Mouse (Mus musculus): ENCODE results near the gene Btn1a1. TPM values are rescaled to one million over a fixed set of nuclear protein-coding genes. Genes with fewer than 3 reads are reported as not detected.
A peak's percentile ranks its signal among the peaks of the same experiment; 100 is the strongest.

Btn1a1 gene
- polyA plus RNA-seq, 1 experiment from 2014 or later = 0.11 TPM

- WGBS = 65% methylated on average over 16 of the region's 16 CpGs
- no peaks in the 10 kb centered on the region for H3K36me3 ChIP-seq (ENCODE audit: insufficient read depth, low read length)
- no peak for ATAC-seq (ENCODE audit: low FRiP score, low TSS enrichment)
- no peaks in the 10 kb centered on the region for H3K9me3 ChIP-seq (ENCODE audit: low read length)
- H3K4me2 ChIP-seq (replicated peaks; ENCODE audit: low read depth, low read length) = no peak overlapping the region
- no peak overlapping the region for H3K27ac ChIP-seq (ENCODE audit: low read length)
- H3K4me3 ChIP-seq (ENCODE audit: low read length) = no peak overlapping the region
- H3K9ac ChIP-seq (replicated peaks; ENCODE audit: low read length) = no peak overlapping the region
- H3K27me3 ChIP-seq (ENCODE audit: insufficient read depth, low read length) = no peaks in the 10 kb centered on the region
- peaks cover 13% of the 10 kb centered on the region for H3K4me1 ChIP-seq (ENCODE audit: insufficient read depth, low read length)
Measured at GRCm38 (mm10) chr13:23428166-23428993, 37.3 kb downstream of the Btn1a1 start.

GRCm38 (mm10) chr13:23427401-23427910, 38.2 kb downstream of the Btn1a1 start:
- WGBS = 65% methylated on average over 10 of the region's 10 CpGs
- H3K4me2 ChIP-seq (replicated peaks; ENCODE audit: low read depth, low read length) = no peak overlapping the region
- no peak for ATAC-seq (ENCODE audit: low FRiP score, low TSS enrichment)

GRCm38 (mm10) chr13:23426922-23427321, 38.8 kb downstream of the Btn1a1 start:
- H3K27me3 ChIP-seq (ENCODE audit: insufficient read depth, low read length) = no peaks in the 10 kb centered on the region
- no peak overlapping the region for H3K9ac ChIP-seq (replicated peaks; ENCODE audit: low read length)
- H3K27ac ChIP-seq (ENCODE audit: low read length) = no peak overlapping the region
- 24% methylated on average over 14 of the region's 14 CpGs for WGBS
- H3K9me3 ChIP-seq (ENCODE audit: low read length) = no peaks in the 10 kb centered on the region
- no peak for ATAC-seq (ENCODE audit: low FRiP score, low TSS enrichment)
- no peak overlapping the region for H3K4me2 ChIP-seq (replicated peaks; ENCODE audit: low read depth, low read length)
- peaks cover 6% of the 10 kb centered on the region for H3K36me3 ChIP-seq (ENCODE audit: insufficient read depth, low read length)
- H3K4me1 ChIP-seq (ENCODE audit: insufficient read depth, low read length) = peaks cover 18% of the 10 kb centered on the region
- H3K4me3 ChIP-seq (ENCODE audit: low read length) = no peak overlapping the region

More at GRCm38 (mm10) chr13:23427401-23427910, 38.2 kb downstream of the Btn1a1 start:
- Histone ChIP-seq H3K36me3 (ENCODE audit: insufficient read depth, low read length) (0 out of 2 replicates have a peak, but pooled peaks cover 1% of the 10 kb centered on the region), H3K9ac (replicated peaks; ENCODE audit: low read length) (no peak overlapping the region), H3K4me1 (ENCODE audit: insufficient read depth, low read length) (peaks cover 17% of the 10 kb centered on the region), H3K4me3 (ENCODE audit: low read length) (no peak overlapping the region), H3K27ac (ENCODE audit: low read length) (no peak overlapping the region), H3K27me3 (ENCODE audit: insufficient read depth, low read length) (no peaks in the 10 kb centered on the region), H3K9me3 (ENCODE audit: low read length) (no peaks in the 10 kb centered on the region)

DNA sequence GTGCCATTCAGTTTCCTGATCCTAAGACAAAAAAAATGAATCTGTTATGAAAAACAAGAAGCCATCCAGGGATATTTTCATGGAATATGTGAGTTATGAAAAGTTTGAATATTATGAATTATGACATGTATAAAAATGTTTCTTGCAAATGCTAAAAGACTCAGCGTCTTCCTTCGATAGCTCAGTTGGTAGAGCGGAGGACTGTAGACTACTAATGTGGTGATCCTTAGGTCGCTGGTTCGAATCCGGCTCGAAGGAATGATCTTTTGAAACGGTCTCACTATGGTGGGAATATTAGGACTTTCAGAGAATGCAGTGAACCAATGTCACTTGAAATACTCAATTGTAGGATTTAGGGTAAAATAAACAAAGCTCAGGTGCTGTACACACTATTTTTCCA, 39.4 kb downstream of the Btn1a1 start:
- no peak overlapping the region for H3K4me2 ChIP-seq (replicated peaks; ENCODE audit: low read depth, low read length)
- no peak overlapping the region for H3K27ac ChIP-seq (ENCODE audit: low read length)
- H3K36me3 ChIP-seq (ENCODE audit: insufficient read depth, low read length) = peaks cover 12% of the 10 kb centered on the region
- WGBS = 17% methylated on average over 8 of the region's 8 CpGs
- no peaks in the 10 kb centered on the region for H3K9me3 ChIP-seq (ENCODE audit: low read length)
- H3K9ac ChIP-seq (replicated peaks; ENCODE audit: low read length) = no peak overlapping the region
- no peak overlapping the region for H3K4me3 ChIP-seq (ENCODE audit: low read length)
- no peaks in the 10 kb centered on the region for H3K27me3 ChIP-seq (ENCODE audit: insufficient read depth, low read length)
- no peak for ATAC-seq (ENCODE audit: low FRiP score, low TSS enrichment)
- peaks cover 18% of the 10 kb centered on the region for H3K4me1 ChIP-seq (ENCODE audit: insufficient read depth, low read length)

DNA sequence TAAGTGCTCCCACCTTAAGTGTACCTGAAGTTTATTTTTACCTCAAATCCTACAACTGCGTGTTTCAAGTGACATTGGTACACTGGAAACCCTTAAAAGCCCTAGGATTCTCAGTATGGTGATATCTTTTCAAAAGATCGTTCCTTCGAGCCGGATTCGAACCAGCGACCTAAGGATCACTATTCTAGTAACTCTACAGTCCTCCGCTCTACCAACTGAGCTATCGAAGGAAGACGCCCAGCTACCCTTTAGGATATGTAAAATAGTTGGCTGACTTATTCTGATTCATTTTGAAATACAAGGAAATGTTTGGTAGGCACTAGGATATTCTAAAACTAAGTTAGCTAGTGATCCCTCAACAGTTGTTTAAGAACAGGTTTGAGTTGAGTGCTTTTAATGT, 40.2 kb downstream of the Btn1a1 start:
- Histone ChIP-seq H3K4me2 (replicated peaks; ENCODE audit: low read depth, low read length) (peak overlapping the region; percentile 57), H3K4me3 (ENCODE audit: low read length) (0 out of 2 replicates have a peak overlapping the region, but pooled peaks have one; percentile 4), H3K4me1 (ENCODE audit: insufficient read depth, low read length) (peaks cover 18% of the 10 kb centered on the region), H3K27me3 (ENCODE audit: insufficient read depth, low read length) (no peaks in the 10 kb centered on the region), H3K9me3 (ENCODE audit: low read length) (no peaks in the 10 kb centered on the region), H3K9ac (replicated peaks; ENCODE audit: low read length) (no peak overlapping the region), H3K27ac (ENCODE audit: low read length) (no peak overlapping the region), H3K36me3 (ENCODE audit: insufficient read depth, low read length) (peaks cover 20% of the 10 kb centered on the region)
- ATAC-seq (ENCODE audit: low FRiP score, low TSS enrichment) = peak; percentile 36; the same call in 1 of the 2 replicates
- WGBS = 7% methylated on average over 9 of the region's 9 CpGs

GRCm38 (mm10) chr13:23424494-23425325, 41.0 kb downstream of the Btn1a1 start:
- ATAC-seq (ENCODE audit: low FRiP score, low TSS enrichment) = peak; percentile 79; the same call in 1 of the 2 replicates
- H3K9ac ChIP-seq (replicated peaks; ENCODE audit: low read length) = no peak overlapping the region

GRCm38 (mm10) chr13:23424052-23424380, 41.7 kb downstream of the Btn1a1 start:
- no peak for ATAC-seq (ENCODE audit: low FRiP score, low TSS enrichment)
- H3K4me1 ChIP-seq (ENCODE audit: insufficient read depth, low read length) = peaks cover 8% of the 10 kb centered on the region
- H3K27me3 ChIP-seq (ENCODE audit: insufficient read depth, low read length) = no peaks in the 10 kb centered on the region
- WGBS = 0% methylated on average over 7 of the region's 7 CpGs
- peak overlapping the region; percentile 98 for H3K4me3 ChIP-seq (ENCODE audit: low read length)
- peak overlapping the region; percentile 80 for H3K27ac ChIP-seq (ENCODE audit: low read length)
- peak overlapping the region; percentile 68 for H3K9ac ChIP-seq (replicated peaks; ENCODE audit: low read length)
- no peaks in the 10 kb centered on the region for H3K9me3 ChIP-seq (ENCODE audit: low read length)
- peak overlapping the region; percentile 77 for H3K4me2 ChIP-seq (replicated peaks; ENCODE audit: low read depth, low read length)
- peaks cover 30% of the 10 kb centered on the region for H3K36me3 ChIP-seq (ENCODE audit: insufficient read depth, low read length)

More at GRCm38 (mm10) chr13:23424494-23425325, 41.0 kb downstream of the Btn1a1 start:
- H3K27ac ChIP-seq (ENCODE audit: low read length) = peak overlapping the region; percentile 4; the same call in 1 of the 2 replicates
- H3K4me1 ChIP-seq (ENCODE audit: insufficient read depth, low read length) = peaks cover 13% of the 10 kb centered on the region
- H3K4me3 ChIP-seq (ENCODE audit: low read length) = peak overlapping the region; percentile 98
- H3K4me2 ChIP-seq (replicated peaks; ENCODE audit: low read depth, low read length) = peak overlapping the region; percentile 57
- WGBS = 2% methylated on average over 25 of the region's 25 CpGs
- no peaks in the 10 kb centered on the region for H3K27me3 ChIP-seq (ENCODE audit: insufficient read depth, low read length)
- peaks cover 28% of the 10 kb centered on the region for H3K36me3 ChIP-seq (ENCODE audit: insufficient read depth, low read length)
- no peaks in the 10 kb centered on the region for H3K9me3 ChIP-seq (ENCODE audit: low read length)

- H3K9me3 ChIP-seq (ENCODE audit: low read length) = no peaks in the 10 kb centered on the region
- H3K27ac ChIP-seq (ENCODE audit: low read length) = peak within 1 kb of the TSS; percentile 80
- H3K4me2 ChIP-seq (replicated peaks; ENCODE audit: low read depth, low read length) = peak within 1 kb of the TSS; percentile 77
- peaks cover 8% of the 10 kb centered on the region for H3K4me1 ChIP-seq (ENCODE audit: insufficient read depth, low read length)
- no peaks in the 10 kb centered on the region for H3K27me3 ChIP-seq (ENCODE audit: insufficient read depth, low read length)
- H3K4me3 ChIP-seq (ENCODE audit: low read length) = peak within 1 kb of the TSS; percentile 98
- ATAC-seq (ENCODE audit: low FRiP score, low TSS enrichment) = peak; percentile 92
- under 1% methylated on average over 44 of the region's 48 CpGs for WGBS
- peaks cover 30% of the 10 kb centered on the region for H3K36me3 ChIP-seq (ENCODE audit: insufficient read depth, low read length)
- H3K9ac ChIP-seq (replicated peaks; ENCODE audit: low read length) = peak within 1 kb of the TSS; percentile 89
Measured at GRCm38 (mm10) chr13:23423286-23424051, 42.2 kb downstream of the Btn1a1 start, which contains the start of gene Abt1. Gene Abt1 (minus strand): TSS chr13:23423866.

DNA sequence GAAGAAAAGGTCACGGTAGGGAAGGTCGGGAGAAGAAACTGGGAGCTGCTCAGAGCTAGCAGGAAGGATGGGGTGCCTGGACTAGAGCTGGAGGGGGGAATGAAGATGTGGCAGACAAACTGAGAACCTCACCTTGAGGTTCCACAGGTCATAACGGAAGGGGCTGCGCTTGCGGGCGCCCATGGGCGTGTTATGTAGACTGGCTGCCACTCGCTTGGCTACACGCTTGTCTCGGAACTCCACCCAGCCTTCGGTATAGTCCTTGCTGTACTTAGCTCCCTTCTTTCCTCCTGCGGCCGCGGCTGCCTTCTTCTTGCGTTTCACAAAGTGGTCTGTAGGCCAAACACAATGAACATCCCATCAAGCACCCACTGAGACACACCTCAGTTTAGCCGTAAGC, 43.4 kb downstream of the Btn1a1 start:
- Histone ChIP-seq H3K27ac (ENCODE audit: low read length) (no peak overlapping the region), H3K9me3 (ENCODE audit: low read length) (no peaks in the 10 kb centered on the region), H3K9ac (replicated peaks; ENCODE audit: low read length) (no peak overlapping the region), H3K4me2 (replicated peaks; ENCODE audit: low read depth, low read length) (peak overlapping the region; percentile 77; the same call in 1 of the 2 replicates), H3K4me3 (ENCODE audit: low read length) (no peak overlapping the region; the same call in 1 of the 2 replicates), H3K36me3 (ENCODE audit: insufficient read depth, low read length) (peaks cover 30% of the 10 kb centered on the region), H3K4me1 (ENCODE audit: insufficient read depth, low read length) (peaks cover 8% of the 10 kb centered on the region), H3K27me3 (ENCODE audit: insufficient read depth, low read length) (no peaks in the 10 kb centered on the region)
- ATAC-seq (ENCODE audit: low FRiP score, low TSS enrichment) = no peak
- 94% methylated on average over 16 of the region's 16 CpGs for WGBS

Data from kidney, embryonic 16.5 days (tissue).